Mouse (Mus musculus) midbrain, embryonic 16.5 days (tissue): ENCODE measurements around the gene Usp2. TPM values are rescaled to one million over a fixed set of nuclear protein-coding genes. Genes with fewer than 3 reads are reported as not detected.

Experiments used
- ATAC-seq: fragments of 200-750 bp; cut with Nextera tagmentation; 2 replicates; pipeline ENCODE4 v1.8.0; 2017; ENCODE audit warnings: moderate TSS enrichment
- H3K27ac ChIP-seq: fragments of 300-500 bp; sonication (generic); 2 replicates; pipeline ENCODE4 v1.5.1; 2014; ENCODE audit warnings: mild to moderate bottlenecking, low read length, mixed read lengths
- H3K27me3 ChIP-seq: fragments of 300-500 bp; sonication (generic); 2 replicates; pipeline ENCODE4 v1.6.1; 2014; ENCODE audit warnings: low read depth, low read length, mixed read lengths; ENCODE audit not compliant: control insufficient read depth, insufficient read depth
- H3K36me3 ChIP-seq: fragments of 300-500 bp; sonication (generic); 2 replicates; pipeline ENCODE4 v1.6.1; 2014; ENCODE audit warnings: mild to moderate bottlenecking, low read length, moderate library complexity, mixed read lengths; ENCODE audit not compliant: control insufficient read depth, insufficient read depth
- H3K4me1 ChIP-seq: fragments of 300-500 bp; sonication (generic); 2 replicates; pipeline ENCODE4 v1.6.1; 2014; ENCODE audit warnings: mild to moderate bottlenecking, low read length, mixed read lengths; ENCODE audit not compliant: control insufficient read depth, insufficient read depth
- H3K4me2 ChIP-seq: fragments of 300-500 bp; sonication (generic); 2 replicates; pipeline ENCODE4 v1.6.1; 2014; ENCODE audit warnings: mild to moderate bottlenecking, low read length, mixed read lengths
- H3K4me3 ChIP-seq: fragments of 300-500 bp; sonication (generic); 2 replicates; pipeline ENCODE4 v1.5.1; 2014; ENCODE audit warnings: low read depth, mild to moderate bottlenecking, low read length, moderate library complexity, mixed read lengths
- H3K9ac ChIP-seq: fragments of 300-500 bp; sonication (generic); 2 replicates; pipeline ENCODE4 v1.6.1; 2014; ENCODE audit warnings: low read depth, low read length, mixed read lengths
- H3K9me3 ChIP-seq: fragments of 300-500 bp; sonication (generic); replicated peaks from 2 replicates; pipeline ENCODE4 v1.6.1; 2014; ENCODE audit warnings: mild to moderate bottlenecking, low read length, mixed read lengths; ENCODE audit not compliant: control insufficient read depth, poor library complexity, severe bottlenecking
- WGBS: fragments of 180-500 bp; shearing (Covaris S2); extraction: QIAGEN DNeasy Blood & Tissue Kit; methylation state at CpG from one replicate; pipeline ENCODE4 v1.1.7; 2014; 5-methylcytosine and 5-hydroxymethylcytosine counted together
- polyA plus RNA-seq: library from polyadenylated mRNA; unstranded; fragments of >200 nt; fragmentation: Nextera tagmentation; extraction: Ambion mirVana; gene quantifications from 2 replicates; pipeline ENCODE4 v1.2.1, GENCODE M21; 2015

The Usp2 gene
- polyA plus RNA-seq, 1 experiment from 2014 or later: 9.7 TPM

DNA sequence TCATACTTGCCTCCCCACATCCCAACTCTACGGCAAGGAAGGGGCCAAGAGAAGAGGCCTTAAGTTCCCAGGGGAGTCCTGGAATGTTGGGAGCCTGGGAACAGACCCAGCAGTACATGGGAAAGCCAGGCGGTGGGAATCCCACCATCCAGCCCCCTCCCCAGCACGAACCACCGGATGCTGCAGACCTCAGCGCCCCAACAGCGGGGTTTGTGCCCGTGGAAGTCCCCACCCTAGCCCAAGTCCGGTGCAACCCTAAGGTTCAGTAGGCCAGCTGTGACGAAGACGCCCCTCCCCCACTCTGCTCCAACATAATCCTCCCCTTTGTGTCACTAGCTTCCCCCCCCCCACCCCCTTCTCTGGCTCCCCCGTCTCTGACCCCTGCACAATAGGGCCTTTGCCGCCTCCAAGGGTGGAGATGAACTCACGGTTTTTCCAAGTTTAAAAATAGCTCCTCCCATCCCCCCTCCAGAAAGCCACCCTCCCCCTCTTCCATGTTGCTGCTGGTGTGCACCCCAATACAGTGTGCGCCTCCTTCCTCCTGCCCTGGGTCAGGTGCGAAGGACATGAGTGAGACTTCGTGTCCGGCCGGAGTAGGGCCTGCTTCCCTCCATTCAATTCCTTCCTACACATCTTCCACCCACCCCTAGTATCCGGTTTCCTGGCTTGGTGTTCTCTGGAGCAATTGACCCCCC, 63.9 kb downstream of the Usp2 start:
- H3K36me3 ChIP-seq: no peaks in the 10 kb centered on the region
- ATAC-seq: no peak
- H3K9me3 ChIP-seq: no peaks in the 10 kb centered on the region
- no peak overlapping the region for H3K4me3 ChIP-seq
- peak overlapping the region; percentile 55 for H3K4me2 ChIP-seq
- peaks cover 26% of the 10 kb centered on the region for H3K4me1 ChIP-seq
- no peak overlapping the region for H3K9ac ChIP-seq
- H3K27me3 ChIP-seq: peaks cover 38% of the 10 kb centered on the region
- 13% methylated on average over 19 of the region's 19 CpGs for WGBS
- no peak overlapping the region for H3K27ac ChIP-seq

DNA sequence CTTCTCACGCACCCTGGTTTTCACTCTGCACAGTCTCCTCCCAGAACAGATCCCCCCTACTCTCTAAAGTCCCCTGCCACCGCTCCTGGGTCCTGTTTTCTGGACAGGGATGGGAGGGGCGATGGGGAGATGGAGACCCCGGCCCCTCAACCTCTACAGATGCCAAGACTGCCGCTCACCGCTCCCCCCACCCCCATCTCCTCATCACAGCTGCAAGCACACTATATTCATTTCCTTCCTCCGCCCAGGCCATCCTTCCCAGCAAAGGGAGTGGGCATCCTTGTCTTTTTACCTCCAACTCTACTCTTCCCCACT, 64.4 kb downstream of the Usp2 start:
- Histone ChIP-seq H3K9ac (no peak overlapping the region), H3K4me3 (no peak overlapping the region), H3K36me3 (no peaks in the 10 kb centered on the region), H3K4me1 (peaks cover 24% of the 10 kb centered on the region), H3K4me2 (no peak overlapping the region), H3K27me3 (peaks cover 42% of the 10 kb centered on the region), H3K9me3 (no peaks in the 10 kb centered on the region), H3K27ac (no peak overlapping the region)
- WGBS: 42% methylated on average over 7 of the region's 7 CpGs
- no peak for ATAC-seq

DNA sequence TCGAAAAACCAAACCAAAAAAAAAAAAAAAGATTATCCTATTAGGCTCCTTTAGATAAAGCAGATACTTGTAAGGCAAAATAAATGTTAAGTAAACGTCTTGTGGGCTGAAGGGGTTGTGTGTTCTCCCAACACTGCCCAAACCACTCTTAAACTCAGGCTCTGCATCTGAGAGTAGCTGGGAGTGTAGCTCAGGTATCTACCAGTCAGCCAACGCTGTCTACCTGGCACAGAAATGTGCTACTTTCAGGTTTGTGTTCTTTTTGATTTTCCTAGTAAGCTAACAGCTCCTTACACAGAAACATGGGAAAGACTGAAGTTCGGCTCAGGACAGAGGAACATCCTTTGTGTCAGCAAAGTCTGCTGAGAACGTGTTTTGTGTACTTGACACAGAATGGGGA, 65.4 kb downstream of the Usp2 start:
- WGBS: 73% methylated on average over 5 of the region's 5 CpGs
- no peak overlapping the region for H3K27ac ChIP-seq
- H3K4me2 ChIP-seq: no peak overlapping the region
- H3K36me3 ChIP-seq: no peaks in the 10 kb centered on the region
- ATAC-seq: no peak
- peaks cover 42% of the 10 kb centered on the region for H3K27me3 ChIP-seq
- no peaks in the 10 kb centered on the region for H3K9me3 ChIP-seq
- H3K9ac ChIP-seq: no peak overlapping the region
- H3K4me3 ChIP-seq: no peak overlapping the region
- peaks cover 22% of the 10 kb centered on the region for H3K4me1 ChIP-seq

DNA sequence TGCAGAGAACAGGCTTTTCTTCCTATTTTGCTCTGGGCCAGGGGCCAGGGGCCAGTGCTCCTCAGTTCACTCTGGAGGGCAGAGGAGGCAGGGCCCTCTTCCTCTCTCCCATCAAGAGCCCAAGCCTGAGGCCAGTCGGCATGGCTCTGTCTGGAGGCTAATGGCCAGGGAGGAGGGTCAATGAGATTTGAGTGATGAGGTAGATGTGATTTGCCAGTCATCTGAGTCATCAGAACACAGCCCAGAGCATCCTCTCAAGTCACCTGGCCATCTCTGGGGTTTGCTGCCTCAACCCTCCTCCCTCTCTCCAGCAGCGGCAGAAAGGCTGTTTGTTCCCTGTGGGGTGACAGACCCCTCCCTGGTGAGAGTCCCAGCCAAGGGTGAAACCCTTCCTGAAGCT, 66.5 kb downstream of the Usp2 start:
- Histone ChIP-seq H3K9ac (no peak overlapping the region), H3K27me3 (peaks cover 42% of the 10 kb centered on the region), H3K27ac (no peak overlapping the region), H3K36me3 (no peaks in the 10 kb centered on the region), H3K4me1 (peaks cover 22% of the 10 kb centered on the region), H3K9me3 (no peaks in the 10 kb centered on the region), H3K4me3 (no peak overlapping the region), H3K4me2 (peak overlapping the region; percentile 77; the same call in 1 of the 2 replicates)
- WGBS: 22% methylated on average over 2 of the region's 2 CpGs
- ATAC-seq: no peak

DNA sequence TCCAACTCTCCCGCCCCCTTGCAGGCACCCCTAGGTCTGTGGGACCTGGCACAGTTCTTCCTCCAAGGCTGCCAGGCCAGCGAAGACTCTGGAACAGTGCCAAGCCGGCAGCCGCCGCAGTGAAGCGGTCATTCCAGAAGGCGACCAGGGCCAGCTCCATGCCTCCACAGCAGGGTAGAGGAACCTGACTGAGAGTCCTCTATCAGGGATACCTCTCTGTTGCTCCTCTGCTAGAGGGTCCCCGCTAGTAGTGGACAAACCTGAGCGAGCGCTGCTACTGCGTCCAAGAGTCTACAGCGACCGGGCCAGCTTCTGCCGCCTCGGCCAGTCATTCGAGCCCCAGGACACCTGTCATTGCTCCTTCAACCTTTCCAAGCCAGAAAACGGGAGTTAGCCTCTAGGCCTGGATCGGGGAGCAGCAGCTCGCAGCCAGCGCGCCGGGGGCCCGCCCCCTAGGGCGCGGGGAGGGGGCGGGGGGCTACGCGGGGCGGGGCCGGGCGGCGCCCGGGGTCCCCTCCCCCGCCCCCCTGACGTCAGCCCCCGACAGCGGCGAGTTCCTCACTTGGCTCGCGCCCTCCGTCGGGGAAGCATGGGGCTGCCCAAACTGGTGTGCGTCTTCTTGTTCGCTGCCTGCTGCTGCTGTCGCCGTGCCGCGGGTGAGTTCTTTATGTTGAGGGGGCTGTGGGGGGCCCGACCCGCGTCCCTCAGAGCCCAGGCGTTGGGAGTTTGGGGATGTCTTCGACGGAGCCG, 67.5 kb downstream of the Usp2 start, which contains the start of gene Mcam:
Gene Mcam (plus strand): TSS at position 369 of the 750 bp plus-strand sequence.
- Histone ChIP-seq H3K27ac (no peak within 1 kb of the TSS), H3K36me3 (no peaks in the 10 kb centered on the region), H3K4me1 (peaks cover 22% of the 10 kb centered on the region), H3K4me3 (peak within 1 kb of the TSS; percentile 43), H3K27me3 (peaks cover 41% of the 10 kb centered on the region), H3K4me2 (peak within 1 kb of the TSS; percentile 77), H3K9me3 (no peaks in the 10 kb centered on the region), H3K9ac (peak within 1 kb of the TSS; percentile 60)
- ATAC-seq: 0 out of 2 replicates have a peak, but pooled peaks have one; percentile 21
- WGBS: under 1% methylated on average over 39 of the region's 55 CpGs

DNA sequence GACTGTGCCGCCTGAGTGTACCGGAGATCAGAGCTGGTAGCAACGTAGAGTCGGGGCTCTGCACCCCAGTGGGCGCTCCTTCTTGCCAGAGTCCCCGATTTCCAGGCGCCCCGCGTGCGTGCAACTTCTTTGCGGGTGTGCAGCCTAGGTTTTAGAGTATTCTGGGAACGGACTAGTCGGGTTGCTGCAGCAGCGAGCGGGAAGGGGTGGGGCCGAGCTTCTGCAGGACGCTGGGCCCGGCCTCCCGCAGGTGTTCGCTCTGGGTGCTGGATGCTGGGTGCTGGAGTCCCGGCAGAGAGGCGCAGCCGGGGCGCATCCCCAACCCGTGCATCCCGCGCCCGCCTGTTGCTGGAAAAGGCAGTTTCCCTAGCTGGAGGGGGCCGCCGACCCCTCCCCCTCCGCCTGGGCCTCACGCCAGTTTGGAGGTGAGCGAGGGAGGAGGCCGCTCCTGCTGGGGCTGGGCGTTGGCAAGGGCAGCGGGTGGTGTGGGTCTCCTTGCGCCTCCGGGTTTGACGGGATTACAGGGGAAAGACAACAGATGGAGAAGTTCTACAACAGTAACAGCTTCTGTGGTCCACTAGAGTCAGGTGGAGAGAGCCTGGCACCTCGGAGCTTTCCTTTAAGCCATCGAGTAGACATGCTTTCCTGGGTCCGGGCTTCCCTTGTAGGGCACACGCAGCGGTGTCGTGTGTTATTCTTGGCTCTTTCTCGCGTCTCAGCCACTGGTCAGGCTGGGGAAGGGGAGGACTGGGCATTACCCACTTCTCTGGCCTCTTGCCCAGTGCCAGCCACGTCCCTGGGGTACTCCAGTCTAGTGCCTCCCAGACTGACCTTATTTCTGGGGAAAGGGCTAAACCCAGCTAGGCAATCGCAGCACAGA, 68.3 kb downstream of the Usp2 start:
- Histone ChIP-seq H3K4me3 (peak overlapping the region; percentile 43), H3K9ac (peak overlapping the region; percentile 60), H3K4me2 (peak overlapping the region; percentile 77), H3K36me3 (no peaks in the 10 kb centered on the region), H3K9me3 (no peaks in the 10 kb centered on the region), H3K4me1 (peaks cover 17% of the 10 kb centered on the region), H3K27ac (no peak overlapping the region), H3K27me3 (peaks cover 35% of the 10 kb centered on the region)
- 0 out of 2 replicates have a peak, but pooled peaks have one; percentile 33 for ATAC-seq
- 3% methylated on average over 46 of the region's 49 CpGs for WGBS

DNA sequence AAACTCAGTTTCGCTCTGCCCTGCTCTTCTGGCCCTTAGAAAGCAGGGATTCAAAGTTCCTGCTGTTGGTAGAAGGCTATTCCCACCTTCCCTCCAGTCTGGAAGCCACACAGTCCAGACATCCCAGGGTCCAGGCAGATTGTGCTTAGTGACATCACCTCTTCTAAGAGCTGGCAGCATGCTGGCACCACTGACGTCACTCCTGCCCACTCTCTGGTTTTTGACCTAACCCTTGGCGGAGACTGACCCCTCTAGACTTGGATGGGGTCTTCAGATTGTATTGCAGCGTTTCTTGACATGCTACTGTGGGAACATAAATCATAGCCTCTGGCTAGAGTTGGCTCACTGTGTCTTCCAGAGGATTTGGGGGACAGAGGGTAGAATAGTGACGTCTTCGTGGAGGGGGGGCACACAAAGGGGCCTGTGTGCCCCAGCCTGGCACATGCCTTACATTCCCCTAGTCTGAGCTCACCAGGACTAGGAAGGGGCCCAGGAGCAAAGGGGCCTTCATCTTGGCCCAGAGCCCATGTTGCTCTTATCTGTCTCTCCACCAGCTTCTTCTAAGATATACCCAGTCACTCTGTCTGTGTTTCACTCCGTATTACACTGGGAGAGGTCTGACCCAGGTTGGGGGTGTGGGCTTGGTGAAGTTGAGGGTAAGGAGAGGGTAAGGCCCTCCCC, 69.0 kb downstream of the Usp2 start:
- H3K4me3 ChIP-seq: no peak overlapping the region
- peaks cover 35% of the 10 kb centered on the region for H3K27me3 ChIP-seq
- no peak overlapping the region for H3K27ac ChIP-seq
- H3K9ac ChIP-seq: no peak overlapping the region
- no peak for ATAC-seq
- peaks cover 15% of the 10 kb centered on the region for H3K4me1 ChIP-seq
- 59% methylated on average over 7 of the region's 7 CpGs for WGBS
- H3K9me3 ChIP-seq: no peaks in the 10 kb centered on the region
- no peak overlapping the region for H3K4me2 ChIP-seq
- H3K36me3 ChIP-seq: no peaks in the 10 kb centered on the region

DNA sequence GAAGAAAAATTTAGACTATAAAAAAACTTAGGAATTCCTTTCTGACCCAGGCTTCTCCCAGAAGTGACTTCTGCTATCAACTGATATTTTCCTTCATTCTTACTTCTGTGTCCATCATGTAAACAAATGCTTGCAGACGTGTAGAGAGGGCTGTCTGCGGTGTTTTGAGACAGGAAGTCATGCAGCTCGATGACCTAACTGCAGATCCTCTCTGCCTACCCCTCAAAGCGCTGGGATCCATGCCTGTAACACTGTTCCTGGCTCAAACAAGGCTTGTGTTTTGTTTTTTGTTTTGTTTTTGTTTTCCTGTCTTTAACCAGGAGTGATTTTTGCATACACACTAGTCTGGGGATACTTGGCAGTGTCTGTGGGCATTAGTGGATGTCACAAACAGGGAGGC, 71.0 kb downstream of the Usp2 start:
- Histone ChIP-seq H3K4me2 (no peak overlapping the region), H3K4me3 (no peak overlapping the region), H3K4me1 (peaks cover 15% of the 10 kb centered on the region), H3K9me3 (no peaks in the 10 kb centered on the region), H3K9ac (no peak overlapping the region), H3K27ac (no peak overlapping the region), H3K36me3 (no peaks in the 10 kb centered on the region), H3K27me3 (peaks cover 24% of the 10 kb centered on the region)
- no peak for ATAC-seq
- WGBS: 77% methylated on average over 4 of the region's 4 CpGs
